Mouse (Mus musculus): ENCODE measurements around the gene Nlgn1. TPM values are rescaled to one million over a fixed set of nuclear protein-coding genes. Genes with fewer than 3 reads are reported as not detected.

Gene Nlgn1
- total RNA-seq, 2 experiments from 2014 or later, result not detected

DNA sequence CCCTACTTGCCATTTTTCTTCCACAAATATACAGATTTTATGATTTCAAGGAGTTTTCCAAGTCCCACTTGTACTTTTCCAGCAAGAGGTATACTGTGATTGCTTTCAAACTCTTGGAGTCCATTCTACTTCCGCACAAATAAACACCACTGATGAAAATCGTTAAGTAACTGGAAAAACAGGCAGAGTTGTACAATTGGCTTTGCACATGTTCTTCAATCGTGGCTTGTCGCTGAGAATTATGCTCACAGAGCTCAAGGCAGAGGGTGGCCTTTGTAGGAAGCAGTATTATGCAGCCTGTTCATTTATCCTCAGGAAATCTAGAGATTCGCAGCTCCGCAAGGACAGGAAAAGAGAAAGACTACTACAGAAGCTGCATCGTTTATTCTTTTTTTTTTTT lies 225.9 kb downstream of the Nlgn1 start:
- no peak for ATAC-seq (replicated peaks; ENCODE audit: low FRiP score, low TSS enrichment, poor library complexity, severe bottlenecking)

DNA sequence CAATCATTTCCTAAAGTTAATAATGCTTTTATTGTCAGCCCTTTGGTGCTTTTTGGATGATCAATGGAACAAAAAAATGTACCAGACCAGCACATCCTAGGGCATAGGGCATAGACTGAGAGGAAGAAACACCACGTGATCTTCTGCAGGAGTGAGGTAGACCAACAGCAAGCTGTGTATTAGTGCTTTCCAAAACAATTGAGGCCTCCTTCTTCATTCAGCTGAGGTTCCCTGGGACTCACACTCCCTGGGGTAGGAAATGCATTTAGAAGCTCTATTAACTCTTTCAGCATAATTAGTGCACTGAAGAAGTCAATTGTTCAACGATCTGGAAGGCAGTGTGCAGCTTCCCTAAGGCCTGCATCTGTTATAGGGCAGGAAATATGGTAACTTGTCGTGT lies 226.7 kb downstream of the Nlgn1 start:
- ATAC-seq (replicated peaks; ENCODE audit: low FRiP score, low TSS enrichment, poor library complexity, severe bottlenecking), result no peak

DNA sequence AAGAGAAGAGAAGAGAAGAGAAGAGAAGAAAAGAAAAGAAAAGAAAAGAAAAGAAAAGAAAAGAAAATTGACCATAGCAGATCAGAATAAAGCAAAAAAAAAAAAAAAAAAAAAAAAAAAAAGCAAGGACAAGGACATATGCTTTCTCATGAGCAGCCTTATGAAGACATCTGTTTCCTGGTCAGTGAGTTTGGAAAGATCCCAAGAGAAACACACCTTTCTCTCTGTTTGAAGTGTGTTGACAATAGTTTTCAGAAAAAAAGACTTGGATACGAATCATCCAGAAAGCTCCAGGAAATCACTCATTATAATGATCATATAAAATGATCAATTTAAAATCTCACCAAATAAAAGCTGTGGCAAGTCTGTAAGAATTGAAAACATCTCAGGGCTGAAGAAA lies 230.0 kb downstream of the Nlgn1 start:
- no peak for ATAC-seq (replicated peaks; ENCODE audit: low FRiP score, low TSS enrichment, poor library complexity, severe bottlenecking)

DNA sequence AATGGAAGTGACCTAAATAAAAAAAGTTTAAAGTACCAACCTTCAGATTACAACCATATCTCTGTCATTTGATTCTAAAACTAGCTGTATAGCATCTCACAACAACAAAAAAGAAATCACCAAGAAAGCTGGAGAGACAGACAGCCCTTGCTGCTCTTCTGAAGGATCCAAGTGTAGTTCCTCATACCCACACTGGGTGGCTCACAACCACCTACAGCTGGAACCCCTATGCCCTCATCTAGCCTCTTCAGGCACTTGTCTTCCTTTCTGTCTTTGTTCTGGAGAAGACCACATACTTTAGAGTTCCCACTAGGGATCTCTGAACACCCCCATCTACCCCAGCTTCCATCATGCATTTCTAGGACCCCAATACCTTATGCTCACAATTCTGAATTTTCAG lies 236.7 kb downstream of the Nlgn1 start:
- no peak for ATAC-seq (replicated peaks; ENCODE audit: low FRiP score, low TSS enrichment, poor library complexity, severe bottlenecking)

DNA sequence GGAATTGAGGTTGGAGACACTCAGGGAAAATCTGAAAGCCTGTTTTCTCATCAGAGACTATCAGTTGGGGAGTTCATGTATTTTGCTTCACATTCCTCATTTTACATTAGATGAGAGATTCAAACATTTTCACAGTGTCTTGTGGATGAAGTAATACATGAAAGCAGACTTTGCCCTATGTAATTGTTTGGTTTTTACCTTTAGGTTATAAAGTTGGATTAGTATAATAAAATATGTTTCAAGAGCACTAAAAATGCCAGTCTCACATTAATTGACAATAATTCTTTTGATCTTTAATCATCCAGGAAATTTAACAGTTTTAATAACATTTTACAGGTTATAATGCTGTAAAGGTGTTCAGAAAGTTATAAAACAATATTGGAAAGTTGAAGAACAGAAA lies 262.9 kb downstream of the Nlgn1 start:
- ATAC-seq (replicated peaks; ENCODE audit: low FRiP score, low TSS enrichment, poor library complexity, severe bottlenecking), result no peak

DNA sequence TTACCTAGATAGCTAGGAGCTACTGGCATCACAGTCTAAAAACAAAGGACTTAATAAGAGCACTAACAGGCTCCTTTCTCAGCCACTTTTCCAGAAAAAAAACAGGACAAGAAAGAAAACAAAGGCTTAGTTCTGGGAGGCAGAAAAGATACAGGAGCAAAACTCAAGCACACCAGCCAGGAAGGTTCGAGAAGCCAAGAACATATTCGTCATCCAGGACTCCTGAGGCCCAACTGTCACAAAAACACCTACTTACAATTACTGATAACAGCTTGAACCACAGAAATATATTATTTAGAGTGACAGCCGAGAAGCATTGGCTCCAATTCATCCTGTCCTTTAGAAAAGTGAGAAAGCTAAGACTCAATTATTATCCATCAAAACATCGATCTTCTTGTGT lies 281.5 kb downstream of the Nlgn1 start:
- ATAC-seq (replicated peaks; ENCODE audit: low FRiP score, low TSS enrichment, poor library complexity, severe bottlenecking), result no peak

DNA sequence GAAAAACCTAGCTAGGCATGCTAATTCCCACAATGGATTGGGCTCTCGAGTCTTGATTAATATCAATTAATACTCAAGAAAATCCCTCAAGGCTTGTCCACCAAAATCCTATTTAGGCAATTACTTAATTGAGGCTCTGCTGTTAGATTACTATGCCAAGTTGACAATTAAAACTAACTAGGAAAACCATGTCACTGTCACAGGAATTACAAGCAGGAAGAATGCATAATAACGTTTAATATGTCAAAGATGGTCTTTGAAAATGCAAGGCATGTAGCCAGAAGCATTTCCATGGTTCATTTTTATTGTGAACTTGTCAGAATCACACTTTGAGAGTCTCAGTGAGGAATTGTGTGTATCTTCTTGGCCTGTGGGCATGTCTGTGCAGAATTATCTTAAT lies 289.3 kb downstream of the Nlgn1 start:
- no peak for ATAC-seq (replicated peaks; ENCODE audit: low FRiP score, low TSS enrichment, poor library complexity, severe bottlenecking)

DNA sequence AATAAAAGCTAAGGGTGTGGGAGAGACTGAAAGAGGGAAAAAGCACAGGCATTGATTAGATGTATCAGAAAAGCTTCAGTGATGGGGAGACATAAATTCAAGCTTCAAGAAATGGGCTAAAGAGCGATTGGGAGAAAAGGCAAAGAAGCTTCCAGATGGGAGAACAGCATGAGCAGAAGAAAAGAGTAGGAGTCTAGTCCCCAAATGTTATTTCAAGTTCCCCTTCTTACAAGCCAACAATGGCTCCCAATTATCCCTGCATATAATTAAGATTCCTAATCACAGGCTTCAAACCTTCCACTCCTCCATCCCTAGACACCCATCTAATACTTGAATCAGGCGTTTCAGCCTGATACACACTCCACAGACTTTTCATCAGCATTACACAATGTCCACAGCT lies 292.6 kb downstream of the Nlgn1 start:
- ATAC-seq (replicated peaks; ENCODE audit: low FRiP score, low TSS enrichment, poor library complexity, severe bottlenecking), result no peak

DNA sequence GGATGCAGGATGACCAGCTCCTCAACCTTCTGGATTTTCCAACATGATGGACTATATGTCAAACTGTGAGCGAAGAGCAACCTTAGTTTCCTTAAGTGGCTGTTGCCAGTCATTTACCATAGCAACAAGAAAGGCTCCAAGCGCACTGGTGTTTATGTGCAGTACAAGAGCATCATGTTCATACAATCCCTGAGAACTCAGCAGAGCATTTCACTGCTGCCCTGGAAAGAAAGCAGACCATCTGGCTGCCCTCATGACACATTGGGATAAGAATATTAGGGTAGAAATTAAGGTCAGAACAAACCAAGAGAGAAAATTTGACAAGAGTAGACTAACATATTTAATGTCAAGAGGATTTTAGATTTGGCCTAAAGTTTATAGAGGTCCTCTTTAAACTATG lies 306.2 kb downstream of the Nlgn1 start:
- no peak for ATAC-seq (replicated peaks; ENCODE audit: low FRiP score, low TSS enrichment, poor library complexity, severe bottlenecking)

DNA sequence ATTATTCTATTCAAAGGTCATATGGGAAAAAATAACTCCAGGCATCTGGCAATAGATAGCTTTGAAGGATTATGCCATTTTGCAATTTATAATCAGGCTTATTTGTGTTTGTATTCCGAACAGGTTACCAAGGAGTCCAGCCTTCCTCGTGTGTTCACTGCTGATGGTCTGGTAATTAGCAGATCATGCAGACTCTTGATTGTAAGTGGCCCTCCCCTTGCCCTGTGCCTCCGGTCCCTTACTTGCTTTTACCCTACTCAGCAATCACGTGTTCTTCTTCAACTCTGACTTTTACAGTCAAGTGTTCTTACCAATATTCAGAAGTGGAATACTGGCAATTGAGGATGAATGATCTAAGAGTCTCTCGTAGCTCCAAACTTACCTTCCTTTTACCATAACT lies 309.0 kb downstream of the Nlgn1 start:
- ATAC-seq (replicated peaks; ENCODE audit: low FRiP score, low TSS enrichment, poor library complexity, severe bottlenecking), result no peak

DNA sequence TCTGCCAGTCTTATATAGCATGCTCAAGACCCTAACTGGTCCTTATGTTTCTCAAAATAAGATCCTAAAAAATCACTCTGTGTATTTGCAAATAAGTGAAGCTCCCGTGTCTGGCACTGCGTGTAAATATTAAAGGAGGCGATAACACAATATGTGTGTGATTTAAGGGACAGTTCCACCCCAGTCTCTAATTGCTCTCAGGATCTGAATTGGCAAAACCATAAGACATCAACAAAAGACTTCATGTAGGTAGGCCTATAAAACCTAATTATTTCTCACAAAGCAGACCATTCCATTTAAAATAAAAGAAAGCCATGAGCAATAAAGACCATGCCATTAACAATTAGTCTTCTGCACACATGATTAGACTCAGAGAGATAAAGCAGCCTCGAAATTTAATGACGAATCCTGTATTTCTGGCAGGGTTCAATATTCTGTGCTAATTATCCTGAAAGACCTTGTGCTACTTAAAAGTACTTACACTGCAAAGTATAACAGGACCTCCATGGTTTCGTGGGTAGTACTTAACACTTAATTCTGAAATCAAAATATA lies 310.6 kb downstream of the Nlgn1 start:
- ATAC-seq (replicated peaks; ENCODE audit: low FRiP score, low TSS enrichment, poor library complexity, severe bottlenecking), result no peak

DNA sequence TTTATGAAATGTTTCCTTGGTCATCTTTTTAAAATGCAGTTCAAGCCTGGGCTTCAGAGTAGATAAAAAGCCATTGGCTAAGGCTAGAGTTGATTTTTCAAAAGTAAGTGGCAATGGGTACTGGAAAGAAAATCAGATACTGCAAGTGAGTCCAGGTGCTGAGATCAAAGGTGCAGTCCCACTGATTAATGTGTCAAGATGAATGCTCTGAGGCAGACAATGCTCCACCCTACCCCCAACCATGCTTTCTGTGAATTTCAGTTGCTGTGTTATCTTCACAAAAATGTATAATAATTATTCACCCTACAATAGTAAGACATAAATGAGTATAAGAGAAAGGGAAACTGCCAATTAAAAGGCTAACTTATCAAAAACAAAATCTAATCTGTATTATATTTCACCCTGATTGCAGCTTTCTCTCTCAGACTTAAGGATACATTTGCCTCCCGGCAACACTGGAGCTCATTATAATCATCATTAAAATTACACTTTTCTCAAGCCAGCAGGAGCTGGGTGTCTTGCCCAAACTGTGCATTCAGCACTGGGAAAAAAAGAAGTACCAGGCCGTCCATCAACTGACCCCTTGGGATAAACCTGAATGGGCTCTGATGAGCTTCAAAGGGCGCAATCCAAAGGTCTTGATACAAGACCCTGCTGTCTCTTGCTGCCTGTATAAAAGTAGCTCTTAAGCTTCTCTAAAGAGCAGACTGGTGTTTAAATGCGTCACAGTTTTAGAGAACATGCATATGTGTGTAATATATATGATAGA lies 320.8 kb downstream of the Nlgn1 start:
- ATAC-seq (replicated peaks; ENCODE audit: low FRiP score, low TSS enrichment, poor library complexity, severe bottlenecking), result no peak

DNA sequence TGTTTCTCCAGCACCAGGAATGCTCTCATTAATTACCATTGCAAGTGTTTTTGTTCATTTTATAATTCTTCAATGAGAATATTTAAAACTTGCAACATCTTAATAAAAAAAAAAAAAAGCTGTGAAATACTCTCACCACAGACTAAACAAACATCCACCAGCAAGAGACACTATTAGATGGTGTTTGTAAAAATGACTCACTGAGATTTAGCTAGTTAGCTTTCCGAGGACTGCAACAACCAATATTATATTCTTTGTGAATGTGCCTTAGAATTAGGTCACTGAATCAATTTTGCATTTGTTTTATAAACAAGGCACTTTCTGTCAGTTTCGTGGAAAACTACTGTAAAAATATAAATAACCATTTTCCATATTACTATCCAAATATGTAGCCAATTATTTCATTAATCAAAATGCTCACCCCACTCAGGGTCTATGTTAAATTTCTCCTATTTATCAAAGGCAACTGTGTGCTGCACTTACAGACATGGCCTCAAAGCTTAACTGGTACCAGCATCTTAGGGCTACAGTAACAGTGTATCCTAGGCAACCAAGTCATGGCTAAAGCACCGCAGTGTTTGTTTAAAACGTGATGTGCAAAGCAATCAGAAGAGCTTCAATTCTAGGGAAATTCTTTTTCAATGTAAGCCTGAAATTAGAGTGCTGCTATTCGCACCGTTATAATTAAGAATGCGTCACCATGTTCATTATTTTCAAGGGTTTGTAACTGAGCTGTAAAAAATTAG lies 329.2 kb downstream of the Nlgn1 start:
- no peak for ATAC-seq (replicated peaks; ENCODE audit: low FRiP score, low TSS enrichment, poor library complexity, severe bottlenecking)

DNA sequence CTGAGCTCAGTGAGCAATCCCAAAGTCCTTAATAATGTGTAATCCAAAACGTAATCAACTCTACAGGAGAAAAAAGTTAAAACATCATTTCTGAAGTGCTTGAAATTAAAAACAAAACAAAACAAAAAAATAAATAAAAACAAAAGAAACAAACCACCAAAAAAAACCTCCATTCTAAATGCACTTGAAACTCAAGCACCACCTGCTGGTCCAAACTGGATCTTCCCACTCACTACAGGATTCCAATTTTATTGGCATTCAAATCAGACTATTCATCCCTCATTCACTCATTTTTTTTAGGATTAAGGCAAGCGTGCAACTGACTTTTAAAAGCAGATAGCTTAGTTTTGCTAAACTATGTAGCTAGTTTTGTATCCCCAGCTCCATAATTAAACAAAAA lies 329.9 kb downstream of the Nlgn1 start:
- ATAC-seq (replicated peaks; ENCODE audit: low FRiP score, low TSS enrichment, poor library complexity, severe bottlenecking), result no peak

DNA sequence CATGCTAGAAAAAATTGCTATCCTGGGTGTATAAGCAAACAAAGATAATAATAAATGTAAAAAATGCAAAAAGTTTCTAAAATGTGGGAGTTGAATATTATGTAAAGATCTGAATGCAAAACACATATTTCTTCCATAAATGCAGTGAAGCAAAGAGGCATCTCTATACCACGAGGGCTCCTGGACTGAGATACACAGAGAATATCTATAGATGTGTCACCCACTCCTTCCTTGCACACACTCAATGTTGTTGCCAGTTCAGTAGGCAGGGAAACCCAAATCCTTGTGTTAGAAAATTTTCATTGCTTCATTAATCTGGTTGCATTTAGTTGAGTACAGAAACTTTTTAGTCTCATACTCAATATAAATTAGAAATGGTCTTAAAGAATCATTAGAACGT lies 364.7 kb downstream of the Nlgn1 start:
- no peak for ATAC-seq (replicated peaks; ENCODE audit: low FRiP score, low TSS enrichment, poor library complexity, severe bottlenecking)

DNA sequence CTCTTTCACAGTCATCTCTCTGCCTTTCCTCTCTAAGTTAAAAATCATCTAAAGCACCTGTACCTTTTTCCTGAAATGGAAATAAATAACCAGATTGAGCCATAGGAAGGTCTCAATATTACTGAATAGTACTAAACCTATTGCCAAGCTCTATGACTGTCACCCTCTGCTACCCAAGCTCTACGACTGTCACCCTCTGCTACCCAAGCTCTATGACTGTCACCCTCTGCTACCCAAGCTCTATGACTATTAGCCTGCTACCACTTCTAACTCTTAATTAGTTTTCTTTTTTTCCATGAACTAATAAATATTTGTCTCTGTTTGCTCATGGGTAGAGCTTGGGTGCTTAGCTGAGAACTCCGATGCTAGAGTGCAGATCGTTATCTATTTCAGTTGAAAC lies 368.0 kb downstream of the Nlgn1 start:
- no peak for ATAC-seq (replicated peaks; ENCODE audit: low FRiP score, low TSS enrichment, poor library complexity, severe bottlenecking)

DNA sequence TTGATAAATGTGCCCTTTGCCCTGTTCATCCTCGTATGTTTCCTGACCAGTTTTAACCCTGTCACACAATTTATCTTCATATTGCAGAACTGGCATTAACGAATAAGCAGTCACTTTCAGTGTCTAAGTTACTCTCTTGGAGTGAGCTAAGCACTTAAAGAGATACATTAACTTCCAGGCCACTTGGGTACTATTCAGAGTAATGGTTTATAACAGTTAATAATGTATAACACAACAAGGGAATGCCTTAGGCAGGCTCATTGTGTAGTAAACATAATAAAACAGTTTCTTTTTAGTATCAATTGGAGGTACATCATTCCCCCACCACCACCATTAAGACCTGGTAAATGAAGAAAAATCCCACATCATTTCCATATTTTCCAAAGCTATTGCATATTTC lies 368.7 kb downstream of the Nlgn1 start:
- no peak for ATAC-seq (replicated peaks; ENCODE audit: low FRiP score, low TSS enrichment, poor library complexity, severe bottlenecking)

DNA sequence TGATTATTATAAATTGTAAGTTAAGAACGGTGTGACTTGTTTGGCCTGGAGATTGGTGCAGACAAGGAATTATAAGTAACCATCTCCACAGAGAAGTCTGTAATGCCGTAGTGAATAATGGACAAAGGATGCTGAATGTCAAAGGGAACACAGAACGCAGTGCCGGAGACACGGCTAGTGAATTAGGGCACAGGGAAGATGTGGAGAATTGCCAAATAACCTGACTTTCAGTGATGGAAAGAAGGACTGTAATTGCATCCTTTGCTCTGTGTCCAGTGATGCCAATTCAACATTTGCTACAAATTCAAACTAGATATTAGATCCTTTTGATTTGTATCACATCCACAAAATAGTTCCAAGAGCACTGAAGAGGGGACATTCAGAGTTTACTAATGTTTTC lies 415.7 kb downstream of the Nlgn1 start:
- no peak for ATAC-seq (replicated peaks; ENCODE audit: low FRiP score, low TSS enrichment, poor library complexity, severe bottlenecking)

DNA sequence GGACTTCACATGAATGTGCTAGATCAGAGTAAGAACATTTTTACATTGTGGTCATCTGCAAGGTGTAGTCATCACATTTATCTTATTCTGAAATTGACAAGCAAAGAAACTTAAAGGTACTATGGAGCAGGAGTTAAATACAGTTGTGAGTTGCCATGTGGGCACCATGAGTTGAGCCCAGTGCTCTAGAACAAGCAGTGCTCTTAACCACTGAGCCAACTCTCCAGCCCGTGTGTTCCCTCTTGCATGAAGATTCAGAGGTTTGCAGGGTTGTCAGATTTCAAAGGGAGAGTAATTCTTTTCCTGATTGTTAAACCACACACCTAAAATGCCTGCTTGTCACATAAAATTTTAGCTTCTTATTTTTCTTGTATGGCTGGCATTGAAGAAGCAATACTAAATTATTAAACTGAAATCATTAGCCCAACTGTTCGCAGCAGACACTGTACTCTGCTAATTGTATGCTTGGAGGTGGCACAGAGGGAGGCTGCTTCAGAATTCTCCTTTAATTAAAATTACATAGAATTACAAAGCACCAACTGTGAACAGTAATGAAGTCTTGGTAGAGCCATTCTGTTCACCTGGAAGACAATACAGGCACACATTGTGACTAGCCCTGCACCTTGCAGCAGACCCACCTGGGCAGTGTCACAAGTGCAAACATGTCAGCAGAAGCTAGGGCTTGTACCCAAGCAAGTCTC lies 417.7 kb downstream of the Nlgn1 start:
- no peak for ATAC-seq (replicated peaks; ENCODE audit: low FRiP score, low TSS enrichment, poor library complexity, severe bottlenecking)

DNA sequence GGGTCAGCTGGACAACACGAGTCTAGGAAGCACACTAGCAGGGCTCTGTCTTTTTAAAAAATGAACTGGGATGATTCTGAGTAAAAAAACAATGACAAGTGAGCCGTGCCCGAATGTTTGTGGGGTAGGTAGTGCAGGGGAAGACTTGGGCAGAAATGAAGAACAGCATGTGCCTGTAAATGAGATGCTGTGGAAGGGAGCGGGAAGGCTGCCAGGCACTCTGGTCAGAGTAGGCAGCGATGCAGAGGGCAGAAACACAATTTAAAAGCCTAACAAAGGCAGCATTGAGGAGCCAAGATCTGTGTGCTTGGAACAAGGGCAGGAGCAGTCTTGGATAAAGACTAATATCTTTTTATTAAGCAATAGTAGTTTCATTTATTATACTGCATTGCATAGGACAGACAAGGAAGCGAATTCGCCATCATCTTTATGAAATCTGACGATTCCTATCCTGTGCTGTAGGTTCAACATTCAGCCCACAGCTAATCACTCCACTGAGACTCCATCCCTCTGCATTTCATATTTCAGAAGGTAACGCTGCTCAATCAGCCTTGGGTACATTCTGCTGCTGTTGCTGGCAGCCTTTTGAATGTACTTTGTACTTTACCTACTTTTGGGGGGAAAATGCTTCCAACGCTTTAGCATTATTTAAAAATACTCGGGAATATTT lies 429.0 kb downstream of the Nlgn1 start:
- no peak for ATAC-seq (replicated peaks; ENCODE audit: low FRiP score, low TSS enrichment, poor library complexity, severe bottlenecking)

All from megakaryocyte-erythroid progenitor cell, adult 5-6 weeks (primary cell).